Mouse (Mus musculus): ENCODE measurements around the gene Nlrp10.
A peak's percentile ranks its signal among the peaks of the same experiment; 100 is the strongest.

- TF ChIP-seq CTCF (IDR thresholded peaks at IDR 0.05; ENCODE audit: control insufficient read depth, insufficient read depth, insufficient read length) (no peak), MAX (IDR thresholded peaks at IDR 0.05) (no peak), CEBPB (IDR thresholded peaks at IDR 0.05; ENCODE audit: low read depth) (no peak), MYOD1 (IDR thresholded peaks at IDR 0.05; ENCODE audit: control insufficient read depth, insufficient read length, low read depth) (peak; percentile 9), MYOG (IDR thresholded peaks at IDR 0.05; ENCODE audit: control insufficient read depth, extremely low read depth, insufficient read length) (no peak)
Measured at GRCm38 (mm10) chr7:108968201-108968600, 38.2 kb upstream of the Nlrp10 start.
